Mouse (Mus musculus): ENCODE data around the gene Gm5538.

DNA sequence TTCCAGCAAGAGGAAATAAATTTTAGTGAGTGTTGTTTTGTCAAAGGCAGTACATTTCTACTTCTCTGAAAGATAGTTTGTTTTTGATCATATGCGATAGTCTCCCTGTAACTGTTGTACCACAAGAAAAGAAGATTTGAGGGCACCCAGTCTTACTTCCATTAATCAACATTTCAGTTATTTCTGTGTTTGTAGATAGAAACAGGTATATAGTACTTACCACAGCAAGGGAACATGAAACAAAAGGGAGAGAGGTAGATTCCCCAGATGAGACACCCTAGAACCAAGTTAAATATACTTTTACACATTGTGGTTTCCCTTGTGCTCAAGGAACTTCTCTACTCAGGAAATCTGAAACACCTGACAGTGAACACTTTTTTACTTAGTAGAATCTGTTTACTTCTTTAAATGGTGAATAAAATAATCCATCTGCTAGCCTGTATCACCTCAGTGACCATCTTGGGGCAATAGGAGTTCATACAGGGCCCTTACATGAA is 26.9 kb upstream of the Gm5538 start:
- no peak for TF ChIP-seq GATA1 (IDR thresholded peaks at IDR 0.05; ENCODE audit: borderline replicate concordance, low read length)
- TF ChIP-seq FLI1 (IDR thresholded peaks at IDR 0.05; ENCODE audit: low read length) = no peak

Data from megakaryocyte, embryonic 14.5 days (primary cell).